Mouse (Mus musculus) CH12.LX (cell line): ENCODE measurements around the gene BC051665.

Experiments used
- CTCF ChIP-seq, 2 experiments: IDR thresholded peaks in 1 of 2; conservative IDR thresholded peaks in 1 of 2; 2 replicates each; pipeline ENCODE4 v1.5.1; 2011 to 2012; ENCODE audit warnings: low read depth in 2 of 2, low read length in 2 of 2, improper control_type of control experiment in 1 of 2, inconsistent platforms in 1 of 2, mild to moderate bottlenecking in 1 of 2, moderate library complexity in 1 of 2
- EP300 ChIP-seq: IDR thresholded peaks from 2 replicates; pipeline ENCODE4 v1.6.1; 2011; ENCODE audit warnings: low read length, improper control_type of control experiment
- ETS1 ChIP-seq: conservative IDR thresholded peaks from 2 replicates; pipeline ENCODE4 v1.6.1; 2012; ENCODE audit warnings: low read depth, mild to moderate bottlenecking, inconsistent platforms, low read length, improper control_type of control experiment, moderate library complexity
- GABPA ChIP-seq: IDR thresholded peaks from 2 replicates; pipeline ENCODE4 v1.6.1; 2012; ENCODE audit warnings: low read depth, low read length, improper control_type of control experiment, inconsistent platforms; ENCODE audit not compliant: insufficient replicate concordance
- JUND ChIP-seq: conservative IDR thresholded peaks from 2 replicates; pipeline ENCODE4 v1.6.1; 2011; ENCODE audit warnings: low read depth, low read length, improper control_type of control experiment
- MAFK ChIP-seq: IDR thresholded peaks from 2 replicates; pipeline ENCODE4 v1.6.1; 2011; ENCODE audit warnings: low read length, improper control_type of control experiment; ENCODE audit not compliant: insufficient replicate concordance
- MAZ ChIP-seq: IDR thresholded peaks from 2 replicates; pipeline ENCODE4 v1.6.1; 2012; ENCODE audit warnings: low read depth, mild to moderate bottlenecking, inconsistent platforms, low read length, improper control_type of control experiment, moderate library complexity
- POLR2A ChIP-seq: IDR thresholded peaks from 2 replicates; pipeline ENCODE4 v1.6.1; 2011; ENCODE audit warnings: low read depth, mild to moderate bottlenecking, improper control_type of control experiment, low read length
- POLR2AphosphoS2 ChIP-seq: IDR thresholded peaks from 2 replicates; pipeline ENCODE4 v1.6.1; 2011; ENCODE audit warnings: low read depth, low read length, improper control_type of control experiment
- RCOR1 ChIP-seq: conservative IDR thresholded peaks from 2 replicates; pipeline ENCODE4 v1.6.1; 2012; ENCODE audit warnings: low read depth, mild to moderate bottlenecking, inconsistent platforms, low read length, improper control_type of control experiment
- UBTF ChIP-seq: IDR thresholded peaks from 2 replicates; pipeline ENCODE4 v1.6.1; 2012; ENCODE audit warnings: low read depth, mild to moderate bottlenecking, inconsistent platforms, low read length, improper control_type of control experiment, moderate library complexity
- USF1 ChIP-seq: IDR thresholded peaks from 2 replicates; pipeline ENCODE4 v1.6.1; 2014; ENCODE audit warnings: low read depth, mild to moderate bottlenecking, inconsistent platforms, low read length, improper control_type of control experiment

DNA sequence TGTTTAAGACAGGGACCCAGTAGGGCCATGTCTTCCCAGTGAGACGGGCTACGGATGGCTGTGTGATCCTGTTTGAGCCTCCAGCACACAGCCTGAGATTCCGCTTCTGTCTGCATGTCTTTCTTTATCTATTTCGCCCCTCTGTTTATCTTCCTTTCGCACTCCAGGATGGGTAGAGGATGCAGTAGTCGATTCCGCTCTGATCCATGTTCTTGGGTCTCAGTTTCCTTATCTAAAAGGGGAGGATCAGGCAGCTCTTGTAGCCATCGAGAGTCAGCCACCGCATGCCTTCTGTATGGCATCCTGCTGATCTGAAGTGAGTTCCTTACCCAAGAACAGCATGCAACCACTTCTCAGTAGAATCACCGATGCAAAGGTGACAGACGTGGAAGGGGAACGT, 40.8 kb downstream of the BC051665 start:
- TF ChIP-seq USF1: no peak
- TF ChIP-seq CTCF (conservative IDR thresholded peaks at IDR 0.05 in 1 of 2, IDR thresholded peaks at IDR 0.05 in 1 of 2; ENCODE audit: low read depth in 2 of 2, low read length in 2 of 2): no peak
- TF ChIP-seq POLR2A: no peak
- no peak for TF ChIP-seq JUND
- TF ChIP-seq RCOR1: no peak
- TF ChIP-seq GABPA: no peak
- TF ChIP-seq MAFK: no peak
- TF ChIP-seq POLR2AphosphoS2: no peak
- TF ChIP-seq EP300: no peak
- TF ChIP-seq UBTF: no peak
- no peak for TF ChIP-seq MAZ
- no peak for TF ChIP-seq ETS1
